ENCODE assay signal across 8 mouse cellular contexts in the genomic region with DNA sequence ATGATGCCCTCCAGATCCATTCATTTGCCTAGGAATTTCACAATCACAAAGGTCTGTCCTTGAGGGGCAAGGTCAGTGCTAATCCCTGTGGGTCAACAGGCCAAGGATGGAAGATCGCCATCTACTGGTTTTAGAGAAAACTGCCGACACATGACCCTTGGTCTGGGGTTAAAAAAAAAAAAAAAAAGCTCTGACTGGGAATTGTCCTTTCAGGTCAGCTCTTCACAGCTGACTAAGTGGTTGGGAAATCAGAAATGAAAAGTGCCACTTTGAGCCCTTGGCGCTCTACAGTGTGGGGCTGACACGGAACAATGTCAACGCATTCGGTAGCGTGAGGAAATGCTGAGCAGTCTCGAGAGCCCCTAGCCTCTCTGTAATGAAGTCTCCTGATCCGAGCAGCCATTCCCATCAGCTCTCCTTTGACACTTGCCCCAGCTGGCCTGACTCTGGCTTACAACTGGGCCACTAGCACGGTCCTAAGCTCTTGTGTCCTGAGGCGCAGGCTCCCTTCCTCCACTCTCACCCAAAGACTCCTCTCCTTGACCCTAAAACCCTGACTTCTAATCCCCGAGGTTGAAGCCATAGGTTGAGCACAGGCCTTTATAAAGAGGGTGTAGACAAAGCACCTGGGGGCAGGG.
DNase-seq lines count a peak whose midpoint lies in the region; ATAC-seq and TF ChIP-seq lines count a peak whose summit lies in the region.

No protein-coding gene starts in this region.

- H3K27me3 ChIP-seq in liver, embryonic 14.5 days (ENCODE audit: control insufficient read depth, insufficient read depth, low read length): no peaks in the 10 kb centered on the region

- ATAC-seq in CD4-positive, CD25-positive, alpha-beta regulatory T cell, adult 4 months: no peak
- peak; percentile 47; the same call in 1 of the 2 replicates for ATAC-seq in liver, embryonic 14.5 days (ENCODE audit: insufficient read depth)
- ATAC-seq in activated CD4-positive, CD25-positive, alpha-beta regulatory T cell, adult 4 months: no peak

- H3K9me3 ChIP-seq in liver, embryonic 14.5 days (ENCODE audit: control insufficient read depth, low read length): no peaks in the 10 kb centered on the region

- no peak overlapping the region for H3K4me2 ChIP-seq in liver, embryonic 14.5 days (ENCODE audit: low read depth)

- no peaks in the 10 kb centered on the region for H3K4me1 ChIP-seq in liver, embryonic 14.5 days (replicated peaks; ENCODE audit: control insufficient read depth in 2 of 2, insufficient read depth in 2 of 2, low read length in 1 of 2)

- no peak overlapping the region for H3K4me3 ChIP-seq in liver, embryonic 14.5 days (ENCODE audit: insufficient read depth in 1 of 2, low read depth in 2 of 2, low read length in 2 of 2)

- no peaks in the 10 kb centered on the region for H3K36me3 ChIP-seq in liver, embryonic 14.5 days (replicated peaks; ENCODE audit: control insufficient read depth, insufficient read depth, low read depth)

- H3K9ac ChIP-seq in liver, embryonic 14.5 days (replicated peaks): no peak overlapping the region

- TF ChIP-seq CTCF in liver, embryonic 14.5 days (IDR thresholded peaks at IDR 0.05; ENCODE audit: low read depth): peak; percentile 51

- peak; percentile 9 for DNase-seq in CD4-positive, CD25-positive, alpha-beta regulatory T cell, adult 2 months (ENCODE audit: low read depth, low spot score)
- peak; percentile 43 for DNase-seq in 416B (ENCODE audit: low read depth)
- DNase-seq in embryo, embryonic 11 days: peak; percentile 55
- DNase-seq in liver, embryonic 14.5 days (ENCODE audit: low read depth in 3 of 3, low spot score in 3 of 3): peak in 1 of 3 experiments; percentile 10
- DNase-seq in thymus, postnatal 25 days: no peak
- DNase-seq in cerebellum, postnatal 25 days: no peak

- TF ChIP-seq EP300 in liver, embryonic 14.5 days (IDR thresholded peaks at IDR 0.05; ENCODE audit: low read depth): no peak

- 34% methylated on average over 12 of the region's 12 CpGs for WGBS in liver, embryonic 14.5 days (ENCODE audit: insufficient replicate concordance)

- no peak overlapping the region for H3K27ac ChIP-seq in liver, embryonic 14.5 days

Comparison
In these comparisons a context has a peak if more than half of its experiments do, and no peak if none do; other contexts are left out.
1. DNase-seq: peak in CD4-positive, CD25-positive, alpha-beta regulatory T cell, adult 2 months (single experiment), 416B (single experiment) and embryo, embryonic 11 days (single experiment); none in thymus, postnatal 25 days (single experiment) and cerebellum, postnatal 25 days (0 of 2).